Mouse (Mus musculus) spleen, postnatal 36 days (tissue): ENCODE data around the gene Nfia.

Experiments
- DNase-seq, 2 experiments: peaks; one replicate each; pipeline ENCODE4 v3.0.0; 2022; ENCODE audit warnings: low spot score in 2 of 2, mixed read lengths in 1 of 2

Gene Nfia

DNA sequence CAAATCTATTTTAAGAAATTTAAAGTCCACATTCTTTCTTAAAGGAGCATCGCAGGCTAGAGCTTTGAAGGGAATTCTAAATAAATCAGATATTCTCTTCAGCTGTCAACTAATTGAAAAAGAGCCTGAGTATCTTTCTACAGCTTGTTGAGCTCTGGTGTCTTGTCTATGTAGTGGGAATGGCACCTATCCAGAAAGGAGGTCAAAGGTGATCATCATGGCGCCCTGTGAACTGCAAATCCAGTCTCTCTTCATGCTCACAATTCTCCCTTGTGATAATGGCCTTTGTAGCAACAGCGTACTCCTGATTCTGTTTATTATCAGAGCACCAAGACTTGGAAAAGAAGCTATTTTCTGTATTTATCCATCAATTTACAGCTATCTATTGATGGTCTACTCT, 6.4 kb upstream of the Nfia start:
- DNase-seq: no peak

DNA sequence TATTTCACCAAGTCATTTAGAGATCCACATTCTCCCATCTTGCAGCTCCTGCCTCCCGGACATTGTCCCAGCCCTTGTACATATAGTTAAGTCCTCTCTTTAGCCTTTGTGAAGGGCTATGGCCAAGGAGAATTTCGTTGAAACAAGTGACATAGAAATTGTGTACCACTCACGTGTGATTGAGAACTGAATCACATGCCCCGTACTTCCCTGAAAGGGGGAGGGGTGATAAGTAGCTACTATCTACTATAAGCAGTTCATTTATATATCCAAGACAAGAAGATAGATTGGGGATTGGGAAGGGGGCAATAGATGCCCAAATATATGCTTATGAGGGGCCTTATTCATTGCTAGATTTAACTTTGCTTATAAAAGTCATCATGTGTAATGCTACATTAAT, 5.5 kb upstream of the Nfia start:
- DNase-seq: no peak

DNA sequence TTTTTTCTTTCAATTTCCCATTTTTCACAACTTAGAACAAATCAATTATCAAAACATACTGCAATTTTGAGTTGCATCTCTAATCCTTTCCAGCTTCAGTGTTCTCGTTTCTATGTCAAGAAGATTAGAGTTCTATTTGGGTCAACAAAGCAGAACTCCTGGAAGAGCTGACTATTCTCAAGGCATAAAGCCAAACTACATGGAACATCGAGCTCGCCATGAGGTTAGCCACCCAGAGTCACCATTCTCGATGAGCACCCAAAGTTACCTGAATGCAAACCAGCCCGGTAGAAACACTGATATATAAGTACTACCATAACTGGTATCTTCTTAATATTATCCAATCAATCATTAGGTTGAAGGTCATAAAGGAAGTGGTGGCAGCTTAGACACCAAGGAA, 5.0 kb upstream of the Nfia start:
- DNase-seq: no peak

DNA sequence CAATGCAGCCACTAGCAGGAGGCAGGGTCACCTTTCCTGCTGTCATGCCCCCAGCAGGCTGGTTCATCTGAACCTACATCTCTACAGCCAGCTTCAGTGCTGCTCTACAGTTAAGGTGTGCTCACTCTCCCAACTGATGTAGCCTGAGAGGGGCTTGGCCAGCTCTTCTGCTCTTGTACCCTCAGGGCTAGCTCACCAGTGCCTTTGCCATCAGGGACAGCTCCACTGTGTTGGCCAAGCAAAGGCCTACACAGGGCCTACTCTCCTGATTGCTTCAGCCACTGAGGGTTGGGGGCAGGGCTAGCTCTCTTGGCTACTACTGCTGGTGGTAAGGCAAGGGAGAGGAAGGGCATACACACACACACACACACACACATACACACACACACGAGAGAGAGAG, 2.7 kb upstream of the Nfia start:
- no peak for DNase-seq

DNA sequence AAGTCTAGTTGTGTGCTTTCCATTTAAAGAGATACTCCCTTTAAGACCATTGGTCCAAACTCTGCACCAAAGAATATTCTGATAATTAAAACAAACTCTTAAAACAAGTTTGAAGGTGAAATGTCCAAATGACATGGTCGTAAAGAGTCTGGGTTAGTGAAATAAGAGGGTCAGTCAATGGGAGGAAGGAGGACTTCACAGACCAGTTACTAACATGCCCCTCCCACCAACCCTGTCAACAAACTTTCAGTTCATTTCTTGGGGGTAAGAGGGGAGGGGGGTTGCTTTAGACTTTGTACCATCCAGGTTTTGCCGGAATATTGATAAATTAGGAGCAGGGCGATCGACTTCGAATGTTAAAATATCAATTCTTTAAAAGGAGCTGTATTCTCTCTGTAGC, 1.1 kb upstream of the Nfia start:
- DNase-seq: no peak

DNA sequence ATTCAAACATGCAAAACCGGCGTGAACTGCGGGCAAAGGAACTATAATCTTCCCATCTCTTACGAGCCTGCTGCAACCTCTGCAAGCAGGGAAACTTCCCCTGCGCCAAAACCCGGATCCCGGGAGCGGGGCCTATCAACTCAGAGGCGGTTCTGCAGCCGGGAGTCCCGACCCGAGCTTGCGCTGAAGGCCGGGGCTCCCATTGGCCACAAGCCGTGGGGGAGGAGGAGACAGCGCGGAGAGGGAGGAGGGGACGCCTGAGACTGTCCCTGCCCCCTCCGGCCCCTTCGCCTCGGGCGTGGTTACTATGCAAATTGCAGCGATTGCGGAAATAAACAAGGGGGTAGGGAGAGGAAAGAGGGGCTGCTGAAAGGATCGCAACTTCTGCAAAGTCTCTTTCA, 450 bp upstream of the Nfia start:
- DNase-seq: peak; percentile 97

DNA sequence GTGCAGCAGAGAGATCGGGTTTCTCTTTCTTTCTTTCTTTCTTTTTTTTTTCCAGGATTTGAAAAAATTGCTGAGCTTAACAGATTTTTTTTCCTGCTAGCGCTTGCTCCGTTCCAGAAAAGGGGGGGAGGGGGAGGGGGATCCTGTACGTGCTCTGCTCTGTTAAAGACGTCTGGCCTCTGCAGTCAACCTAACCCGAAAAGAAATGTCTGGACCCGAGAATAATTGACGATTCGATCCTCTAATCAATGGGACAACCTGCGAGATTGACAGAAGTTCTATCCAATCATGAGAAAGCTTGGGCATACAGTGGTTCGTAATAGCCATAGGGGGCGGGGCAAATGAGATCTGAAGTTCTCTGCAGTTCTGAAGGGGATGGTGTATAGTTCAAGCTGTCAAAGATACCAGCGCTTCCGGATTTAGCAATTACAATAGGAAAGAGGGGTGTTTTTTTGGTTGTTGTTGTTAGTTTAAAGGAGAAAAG, 618 bp downstream of the Nfia start:
- peak; percentile 95 to 97 for DNase-seq

DNA sequence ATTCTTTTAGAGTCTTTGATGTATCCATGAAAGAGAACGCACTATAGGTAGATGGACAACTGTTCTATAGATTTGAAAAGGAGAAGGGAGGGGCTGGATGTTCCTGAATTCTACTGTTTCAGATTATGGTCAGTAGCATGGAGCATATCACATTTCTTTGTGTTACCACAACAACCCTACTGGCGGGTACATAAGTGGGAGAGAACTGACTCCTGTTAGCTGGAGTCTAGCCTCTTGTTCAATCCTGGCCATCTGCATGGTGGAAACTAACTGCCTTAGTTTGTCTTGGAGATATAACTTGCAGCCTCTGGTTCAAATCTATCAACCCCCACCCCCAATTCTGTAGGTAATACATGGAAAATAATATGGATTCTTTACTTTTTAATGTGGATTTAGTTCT, 1.3 kb downstream of the Nfia start:
- no peak for DNase-seq

DNA sequence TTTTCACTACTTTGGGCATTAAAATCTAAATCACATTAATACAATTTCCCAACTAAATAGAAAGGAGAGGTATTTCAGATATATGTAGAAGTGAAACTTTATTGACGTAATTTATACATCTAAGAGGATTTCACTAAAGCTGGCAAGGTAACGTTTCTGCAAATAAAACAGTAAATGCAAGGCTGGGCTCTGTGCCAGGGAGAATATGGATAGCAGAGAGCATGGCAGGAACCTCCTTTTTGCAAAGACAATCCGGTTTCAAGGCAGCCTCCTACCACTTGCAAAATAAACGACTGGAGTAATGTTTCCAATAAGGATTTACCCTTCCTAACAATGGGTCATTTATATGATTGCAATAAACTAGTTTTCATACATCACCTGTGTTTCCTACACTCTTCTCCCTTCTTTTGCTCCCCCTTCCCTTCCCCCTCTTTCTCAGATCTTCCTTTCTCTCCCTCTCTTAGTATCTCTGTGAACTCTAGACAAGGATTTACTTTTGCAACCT, 2.0 kb downstream of the Nfia start:
- DNase-seq: no peak

DNA sequence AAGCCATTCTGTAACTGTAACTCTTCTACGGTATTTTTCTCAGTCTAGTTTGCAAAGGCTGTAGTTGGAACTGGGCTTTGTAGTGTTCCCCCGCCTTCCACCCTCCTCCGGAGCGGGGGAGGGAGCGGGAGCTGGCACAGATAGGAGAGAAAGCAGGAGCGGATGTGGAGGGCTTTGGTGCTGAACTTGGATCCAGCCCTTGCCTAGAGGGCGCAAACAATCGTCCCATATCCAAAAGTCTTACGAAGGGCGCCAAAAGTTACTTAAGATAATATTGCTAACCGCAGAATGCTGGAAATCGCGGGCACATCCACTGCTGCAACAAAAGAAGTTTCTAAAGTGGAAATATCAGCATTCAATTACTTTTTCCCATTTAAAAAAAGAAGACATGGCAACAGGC, 2.5 kb downstream of the Nfia start:
- DNase-seq: peak; percentile 34 to 53

DNA sequence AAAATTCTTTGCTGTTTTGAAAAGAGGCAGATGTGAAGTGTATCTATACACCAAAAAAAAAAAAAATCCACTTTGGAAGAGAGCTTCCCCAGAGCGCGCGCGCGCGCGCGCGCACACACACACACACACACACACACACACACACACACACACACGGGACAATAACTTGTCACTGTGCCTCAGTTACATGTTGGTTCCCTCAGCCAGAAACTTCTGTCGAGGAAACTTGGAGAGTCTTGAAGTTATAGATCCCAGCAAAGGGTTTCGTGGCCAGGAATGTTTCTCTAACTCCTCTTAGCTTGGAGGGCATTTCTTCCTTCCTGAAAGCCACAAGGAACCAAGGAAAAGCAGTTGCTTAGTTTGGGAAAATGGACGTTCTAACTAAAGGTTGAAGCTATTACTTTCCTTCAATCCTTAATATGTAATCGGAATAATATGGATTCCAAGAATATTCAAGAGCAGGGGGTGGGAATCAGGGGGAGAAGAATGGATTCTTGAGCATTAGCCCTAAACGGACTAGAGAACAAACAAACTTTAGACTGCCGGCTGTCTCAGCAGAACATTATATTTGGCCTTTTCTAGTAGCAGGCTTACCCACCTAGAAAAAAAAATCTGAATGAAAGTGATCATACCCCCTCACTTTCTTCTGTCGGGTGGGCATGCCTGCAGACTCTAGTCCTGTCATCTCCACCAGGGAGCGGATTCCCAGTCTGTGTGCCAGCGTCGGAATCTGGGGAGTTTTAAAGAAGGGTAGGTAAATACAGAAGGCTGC, 3.1 kb downstream of the Nfia start:
- DNase-seq: no peak

DNA sequence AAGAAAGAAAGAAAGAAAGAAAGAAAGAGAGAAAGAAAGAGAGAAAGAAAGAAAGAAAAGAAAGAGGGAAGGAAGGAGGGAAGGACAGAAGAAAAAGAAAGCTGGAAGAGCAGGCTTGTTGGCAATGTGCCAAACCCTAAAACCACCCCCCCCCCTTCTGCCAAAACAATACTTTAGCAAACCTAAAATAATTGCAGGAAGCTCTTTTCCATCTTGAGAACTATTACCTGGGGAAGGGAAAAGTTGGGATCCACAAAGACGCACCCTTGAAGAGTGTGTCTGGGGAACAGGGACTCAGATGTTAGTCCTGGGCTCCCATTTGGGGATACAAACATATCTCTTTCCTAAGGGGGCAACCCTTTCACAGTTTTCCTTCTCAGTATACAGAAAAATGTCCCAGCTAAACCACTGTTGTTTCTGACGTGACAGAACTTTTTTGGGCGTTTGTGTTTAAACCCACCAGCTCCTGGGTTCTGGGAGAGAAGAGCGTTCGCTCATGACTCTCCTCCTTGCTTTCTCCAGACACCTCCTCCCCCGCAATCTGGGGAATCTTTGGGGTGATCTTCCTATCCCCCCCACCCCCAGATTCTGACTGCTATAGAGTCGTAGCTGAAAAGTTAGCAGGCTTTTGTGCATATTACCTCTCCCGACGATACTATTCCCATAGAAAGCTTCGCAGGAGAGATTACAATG, 4.0 kb downstream of the Nfia start:
- no peak for DNase-seq

DNA sequence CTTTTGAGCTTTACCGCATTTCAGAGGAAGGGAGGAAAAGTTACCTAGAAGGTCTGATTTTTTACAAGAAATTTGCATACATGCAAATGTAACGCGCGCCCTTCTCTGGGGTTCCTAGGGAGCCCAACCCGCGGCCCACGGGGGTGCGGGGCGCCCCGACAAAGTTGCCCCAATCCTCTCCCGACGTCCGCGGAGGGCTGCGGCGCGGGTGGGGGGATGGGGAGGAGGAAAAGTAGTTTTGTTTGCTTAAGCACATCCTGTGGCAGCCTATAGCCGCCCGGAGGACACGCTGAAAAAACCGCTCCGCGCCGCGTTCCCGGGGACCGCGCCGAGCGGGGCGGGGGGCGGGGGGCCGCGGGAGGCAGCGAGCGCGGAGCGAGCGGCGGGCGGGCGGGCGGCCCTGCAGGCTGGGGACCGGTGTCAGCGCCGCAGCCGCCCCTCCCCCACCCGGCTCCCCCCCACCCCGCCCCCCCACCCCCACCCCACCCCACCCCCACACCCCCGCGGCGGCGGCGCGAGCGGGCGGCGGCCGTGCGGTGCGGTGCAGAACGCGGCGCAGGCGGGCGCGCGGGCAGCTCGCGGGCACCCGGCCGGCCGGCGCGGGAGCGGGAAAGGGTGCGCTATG, 4.7 kb downstream of the Nfia start:
- no peak for DNase-seq

DNA sequence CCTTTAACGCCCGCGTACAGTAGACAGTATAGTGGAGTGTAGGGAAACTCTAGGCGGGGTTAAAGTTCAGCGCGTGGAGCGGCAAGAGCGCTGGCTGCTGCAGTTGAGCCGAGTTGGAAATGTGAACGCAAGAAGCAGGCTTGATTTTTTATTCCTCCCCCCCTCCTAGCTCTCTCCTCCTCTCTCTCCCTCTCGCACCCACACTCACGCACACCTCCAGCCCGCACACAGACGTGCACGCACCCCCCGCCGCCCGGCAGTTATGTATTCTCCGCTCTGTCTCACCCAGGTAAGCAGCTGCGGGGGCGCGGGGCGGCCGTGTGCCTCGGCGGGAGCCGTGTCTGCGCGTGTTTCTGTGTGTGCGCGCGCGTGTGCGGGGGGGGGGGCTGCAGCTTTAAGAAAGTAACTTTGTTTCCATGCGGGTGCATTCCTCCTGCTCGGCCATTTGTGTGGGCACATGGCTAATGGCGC, 5.2 kb downstream of the Nfia start, which contains the start of gene E130114P18Rik:
E130114P18Rik (minus strand) TSS at position 373 of the 471 bp plus-strand sequence.
- DNase-seq: peak; percentile 33 to 34

DNA sequence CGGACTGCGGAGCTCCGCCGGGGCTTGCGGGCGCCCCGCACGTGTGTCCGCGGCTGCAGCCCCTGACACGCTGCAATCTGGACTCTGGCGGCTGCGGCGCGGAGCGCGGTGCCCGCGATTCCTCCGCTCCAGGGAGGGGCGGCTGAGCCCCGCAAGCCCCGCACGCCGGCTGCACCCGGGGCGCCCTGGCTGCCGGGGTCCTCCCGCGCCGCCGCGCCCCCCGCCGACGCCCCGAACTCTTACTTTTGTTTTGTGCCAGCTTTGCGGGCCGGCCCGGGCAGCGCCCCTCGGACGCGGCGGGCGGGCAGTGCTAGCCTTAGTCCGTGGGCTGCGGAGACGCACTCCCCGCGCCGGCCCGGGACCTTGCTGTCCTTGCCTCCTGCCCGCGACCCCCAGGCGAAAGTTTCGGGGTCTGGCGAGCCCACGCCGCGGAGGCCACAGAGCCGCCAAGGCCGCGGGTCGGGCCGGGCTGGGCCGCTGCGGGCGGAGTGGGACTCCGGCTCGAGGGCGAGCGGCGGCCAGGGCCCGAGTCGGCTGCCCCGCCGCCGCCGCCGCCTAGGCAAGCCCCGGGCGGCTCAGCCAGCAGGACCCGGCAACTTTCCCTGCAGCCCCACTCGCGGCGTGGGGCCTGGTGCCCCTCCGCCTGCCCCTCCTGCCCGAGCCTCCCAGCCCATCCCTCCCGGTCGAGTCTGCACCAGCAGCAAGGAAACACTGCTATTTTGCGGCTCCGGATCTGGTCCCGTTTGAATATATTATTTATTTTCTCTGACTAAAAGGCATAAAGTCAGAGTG, 5.9 kb downstream of the Nfia start:
- DNase-seq: no peak

DNA sequence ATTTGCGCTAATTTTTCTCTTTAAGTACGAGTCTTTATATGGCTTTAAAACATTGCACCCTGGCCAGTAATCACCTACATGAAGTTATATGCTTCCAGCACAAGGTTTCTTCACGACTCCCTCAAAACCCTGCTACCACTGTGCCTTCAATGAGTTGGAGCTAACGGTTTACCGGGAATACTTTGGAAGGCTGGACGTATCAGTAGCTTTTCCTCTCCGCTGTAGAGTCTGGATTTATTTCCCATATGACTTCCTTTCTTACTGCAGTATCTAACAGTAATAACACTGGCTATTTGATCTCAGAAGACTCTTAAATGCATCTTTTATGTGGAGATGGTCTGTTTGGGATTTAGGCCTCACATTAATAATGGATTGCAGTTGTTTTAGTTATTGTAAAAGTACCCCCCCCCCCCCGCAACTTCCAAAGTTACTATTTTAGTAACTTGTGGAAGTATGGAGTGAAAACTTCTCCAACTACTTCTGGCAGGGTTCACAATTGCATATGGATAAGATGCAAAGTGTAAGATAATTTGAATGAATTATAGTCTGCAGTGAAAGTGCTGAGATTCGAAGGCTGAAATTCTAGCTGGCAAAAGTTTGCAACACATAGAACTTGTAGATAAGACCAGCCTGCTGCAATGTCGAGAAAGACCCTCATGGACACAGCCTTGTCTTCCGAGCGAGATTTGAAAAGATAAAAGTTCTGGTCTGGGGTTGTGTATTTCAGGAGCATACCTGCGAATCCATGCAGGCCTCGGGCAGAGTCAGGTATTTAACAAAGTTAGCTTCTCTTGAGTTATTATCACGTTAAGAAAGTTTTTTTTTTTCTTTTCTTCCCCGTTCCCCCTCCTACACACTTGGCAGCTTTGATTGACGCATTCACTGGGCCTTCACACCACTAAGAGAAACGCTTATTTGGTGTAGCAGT, 6.7 kb downstream of the Nfia start:
- no peak for DNase-seq

DNA sequence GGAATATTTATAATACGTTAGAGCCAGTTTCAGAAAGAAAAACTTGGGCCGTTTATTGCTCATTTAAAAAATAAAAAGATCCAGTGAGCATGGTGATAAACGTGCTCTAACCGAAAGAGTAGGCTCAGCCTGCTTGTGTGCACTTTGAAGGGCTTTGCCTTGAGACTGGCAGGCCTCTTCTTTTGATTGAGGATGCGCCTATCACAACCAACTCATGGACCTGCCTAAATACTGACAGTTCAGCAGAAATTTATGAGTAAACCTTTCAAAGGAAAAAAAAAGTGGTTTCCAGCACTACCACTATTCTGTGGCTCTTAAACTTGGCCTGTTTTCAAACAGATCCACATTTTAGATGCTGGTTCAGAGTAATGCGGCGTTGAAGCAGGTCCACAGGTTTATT, 7.5 kb downstream of the Nfia start:
- no peak for DNase-seq

DNA sequence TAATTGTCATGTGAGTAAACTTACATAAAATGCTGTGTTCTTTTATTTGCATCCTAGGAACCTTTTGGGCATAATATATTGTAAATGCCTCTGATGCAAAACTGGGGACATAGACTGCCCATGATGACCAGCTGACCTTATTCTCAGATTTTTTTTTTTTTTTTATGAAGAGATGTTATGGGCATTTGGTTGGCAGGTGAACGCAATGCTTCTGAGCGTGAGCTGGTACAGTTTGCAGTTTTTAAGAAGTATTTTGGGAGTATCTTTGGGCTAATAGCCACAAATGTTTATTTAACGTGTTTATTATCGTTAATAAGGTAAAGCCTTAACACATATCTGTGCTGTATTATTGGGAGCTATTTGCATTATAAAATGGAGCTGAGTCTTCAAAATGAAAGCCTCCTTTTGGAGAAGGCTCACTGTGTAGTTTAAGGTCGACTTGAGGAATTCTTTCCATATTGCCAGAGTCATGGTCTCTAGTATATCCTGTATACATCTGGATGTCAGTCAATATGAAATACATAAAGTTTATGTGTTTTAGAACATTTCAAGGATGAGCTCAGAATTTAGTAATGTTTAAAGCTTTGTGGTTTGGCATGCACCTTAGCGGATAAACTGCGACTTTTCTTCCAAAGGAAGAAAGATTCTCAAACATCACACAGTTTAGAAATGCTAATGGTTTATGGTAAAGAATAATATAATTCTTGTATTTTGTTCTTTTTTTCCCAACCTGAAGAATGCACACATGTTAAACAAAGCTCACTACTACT, 8.3 kb downstream of the Nfia start:
- DNase-seq: no peak

DNA sequence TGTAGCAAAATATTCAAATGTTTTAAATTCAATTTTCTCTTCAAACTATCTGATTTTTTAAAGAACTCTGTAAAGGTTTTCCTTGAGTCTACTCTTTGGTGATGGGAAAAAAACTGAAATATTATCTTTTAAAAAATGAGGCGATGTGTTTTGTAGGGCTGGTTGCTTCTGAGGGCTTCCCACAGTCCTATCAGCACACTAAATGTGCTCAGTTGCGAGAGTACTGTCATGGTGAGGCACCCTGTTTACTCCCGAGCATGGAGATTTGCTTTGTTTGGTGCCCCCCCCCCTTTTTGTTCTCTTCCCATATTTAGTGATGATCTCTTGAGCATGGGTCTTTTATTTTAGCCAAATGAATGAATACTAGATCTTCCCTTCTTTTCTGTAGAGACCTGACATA, 9.5 kb downstream of the Nfia start:
- no peak for DNase-seq

DNA sequence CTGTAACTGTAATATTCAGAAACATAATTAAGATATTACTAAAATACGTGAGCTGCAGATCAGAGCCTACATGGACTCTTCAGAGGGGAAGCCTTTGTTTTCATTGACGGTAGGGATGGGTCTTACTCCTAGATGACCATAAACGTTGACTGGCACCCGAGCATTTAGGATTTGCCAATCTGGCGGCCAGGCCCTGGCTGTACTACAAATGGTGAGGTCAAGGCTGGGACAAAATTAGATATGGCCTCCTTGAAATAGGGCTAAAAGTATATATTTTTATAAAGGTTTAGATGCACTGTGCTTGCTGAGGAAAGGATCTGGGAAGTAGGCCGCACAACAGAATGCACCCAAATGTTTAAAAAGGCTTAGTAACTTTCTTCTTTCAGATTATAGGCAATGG, 10.0 kb downstream of the Nfia start:
- no peak for DNase-seq
